Mouse (Mus musculus) CH12.LX (cell line): ENCODE measurements at regions not wholly inside any gene's neighbourhood (a gene's known extent, or its start where the extent isn't known, plus 50 kb on each side); places are given as distances from the start of the nearest gene placed in this dataset.

Experiments used
- DNase-seq: peaks from one replicate; pipeline ENCODE4 v3.0.0-alpha.2; 2013; ENCODE audit errors: extremely low read depth
- H3K27ac ChIP-seq: 2 replicates; pipeline ENCODE4 v1.5.1; 2012; ENCODE audit warnings: low read depth, mild to moderate bottlenecking, control low read depth, moderate library complexity; ENCODE audit not compliant: insufficient read depth
- H3K27me3 ChIP-seq: replicated peaks from 2 replicates; pipeline ENCODE3; 2012; ENCODE audit warnings: inconsistent platforms
- H3K36me3 ChIP-seq, 2 experiments: replicated peaks in 1 of 2; 2 replicates each; pipeline versions ENCODE3 to v1.6.1; 2012; ENCODE audit warnings: inconsistent platforms in 1 of 2, low read length in 1 of 2, mild to moderate bottlenecking in 1 of 2, mixed read lengths in 1 of 2, moderate library complexity in 1 of 2; ENCODE audit not compliant: control insufficient read depth in 1 of 2, insufficient read depth in 1 of 2
- H3K4me1 ChIP-seq, 2 experiments: 2 replicates each; pipeline ENCODE4 v1.6.1; 2012; ENCODE audit warnings: inconsistent platforms in 1 of 2, moderate library complexity in 1 of 2; ENCODE audit not compliant: insufficient read depth in 2 of 2, control insufficient read depth in 1 of 2
- H3K4me2 ChIP-seq: 2 replicates; pipeline ENCODE4 v1.6.1; 2012; ENCODE audit warnings: low read depth, mild to moderate bottlenecking, control low read depth; ENCODE audit not compliant: poor library complexity, insufficient read depth, severe bottlenecking
- H3K4me3 ChIP-seq, 3 experiments: fragments of 150-350 bp in 1 of 3; sonication (generic) in 1 of 3; replicated peaks in 1 of 3; 2 replicates each; pipeline versions ENCODE3 to v1.5.1; 2011 to 2012; ENCODE audit warnings: low read depth in 2 of 3, low read length in 2 of 3, mild to moderate bottlenecking in 2 of 3, moderate library complexity in 2 of 3, control low read depth in 1 of 3, improper control_type of control experiment in 1 of 3, inconsistent platforms in 1 of 3, mixed read lengths in 1 of 3; ENCODE audit not compliant: poor library complexity in 1 of 3
- H3K79me2 ChIP-seq: replicated peaks from 2 replicates; pipeline ENCODE4 v1.6.1; 2012; ENCODE audit warnings: mild to moderate bottlenecking, moderate library complexity; ENCODE audit not compliant: control insufficient read depth, poor library complexity, insufficient read depth, severe bottlenecking; ENCODE audit errors: extremely low read depth
- H3K9ac ChIP-seq: 2 replicates; pipeline ENCODE4 v1.6.1; 2012; ENCODE audit warnings: low read depth, mild to moderate bottlenecking, control low read depth, moderate library complexity; ENCODE audit not compliant: insufficient read depth
- H3K9me3 ChIP-seq: replicated peaks from 2 replicates; pipeline ENCODE3; 2012; ENCODE audit warnings: low read length, inconsistent platforms, mixed read lengths
- CHD1 ChIP-seq: IDR thresholded peaks from 2 replicates; pipeline ENCODE4 v1.6.1; 2012; ENCODE audit warnings: low read depth, low read length, improper control_type of control experiment, inconsistent platforms
- CHD2 ChIP-seq: IDR thresholded peaks from 2 replicates; pipeline ENCODE4 v1.6.1; 2011; ENCODE audit warnings: low read length, improper control_type of control experiment
- CTCF ChIP-seq, 2 experiments: IDR thresholded peaks in 1 of 2; conservative IDR thresholded peaks in 1 of 2; 2 replicates each; pipeline ENCODE4 v1.5.1; 2011 to 2012; ENCODE audit warnings: low read depth in 2 of 2, low read length in 2 of 2, improper control_type of control experiment in 1 of 2, inconsistent platforms in 1 of 2, mild to moderate bottlenecking in 1 of 2, moderate library complexity in 1 of 2
- E2F4 ChIP-seq: IDR thresholded peaks from 2 replicates; pipeline ENCODE4 v1.6.1; 2011; ENCODE audit warnings: low read depth, low read length, improper control_type of control experiment; ENCODE audit not compliant: insufficient replicate concordance
- ELF1 ChIP-seq: IDR thresholded peaks from 2 replicates; pipeline ENCODE4 v1.6.1; 2014; ENCODE audit warnings: low read depth, mild to moderate bottlenecking, inconsistent platforms, low read length, improper control_type of control experiment
- ETS1 ChIP-seq: conservative IDR thresholded peaks from 2 replicates; pipeline ENCODE4 v1.6.1; 2012; ENCODE audit warnings: low read depth, mild to moderate bottlenecking, inconsistent platforms, low read length, improper control_type of control experiment, moderate library complexity
- IRF4 ChIP-seq: IDR thresholded peaks from 2 replicates; pipeline ENCODE4 v1.6.1; 2014; ENCODE audit warnings: low read depth, mild to moderate bottlenecking, inconsistent platforms, low read length, improper control_type of control experiment
- JUND ChIP-seq: conservative IDR thresholded peaks from 2 replicates; pipeline ENCODE4 v1.6.1; 2011; ENCODE audit warnings: low read depth, low read length, improper control_type of control experiment
- MEF2A ChIP-seq: IDR thresholded peaks from 2 replicates; pipeline ENCODE4 v1.6.1; 2014; ENCODE audit warnings: low read depth, mild to moderate bottlenecking, inconsistent platforms, low read length, improper control_type of control experiment, borderline replicate concordance
- PAX5 ChIP-seq: IDR thresholded peaks from 2 replicates; pipeline ENCODE4 v1.6.1; 2012; ENCODE audit warnings: low read length, inconsistent platforms, mixed read lengths
- POLR2A ChIP-seq: IDR thresholded peaks from 2 replicates; pipeline ENCODE4 v1.6.1; 2011; ENCODE audit warnings: low read depth, mild to moderate bottlenecking, improper control_type of control experiment, low read length
- RCOR1 ChIP-seq: conservative IDR thresholded peaks from 2 replicates; pipeline ENCODE4 v1.6.1; 2012; ENCODE audit warnings: low read depth, mild to moderate bottlenecking, inconsistent platforms, low read length, improper control_type of control experiment
- SMC3 ChIP-seq: IDR thresholded peaks from 2 replicates; pipeline ENCODE4 v1.6.1; 2011; ENCODE audit warnings: low read depth, low read length, improper control_type of control experiment
- TBP ChIP-seq: conservative IDR thresholded peaks from 2 replicates; pipeline ENCODE4 v1.6.1; 2011; ENCODE audit warnings: low read depth, low read length, improper control_type of control experiment
- TCF12 ChIP-seq: IDR thresholded peaks from 2 replicates; pipeline ENCODE4 v1.6.1; 2014; ENCODE audit warnings: low read depth, mild to moderate bottlenecking, inconsistent platforms, low read length, improper control_type of control experiment
- UBTF ChIP-seq: IDR thresholded peaks from 2 replicates; pipeline ENCODE4 v1.6.1; 2012; ENCODE audit warnings: low read depth, mild to moderate bottlenecking, inconsistent platforms, low read length, improper control_type of control experiment, moderate library complexity
- USF1 ChIP-seq: IDR thresholded peaks from 2 replicates; pipeline ENCODE4 v1.6.1; 2014; ENCODE audit warnings: low read depth, mild to moderate bottlenecking, inconsistent platforms, low read length, improper control_type of control experiment
- USF2 ChIP-seq: conservative IDR thresholded peaks from 2 replicates; pipeline ENCODE4 v1.6.1; 2011; ENCODE audit warnings: low read depth, low read length, improper control_type of control experiment
- ZC3H11A ChIP-seq: IDR thresholded peaks from 2 replicates; pipeline ENCODE4 v1.6.1; 2012; ENCODE audit warnings: low read depth, mild to moderate bottlenecking, inconsistent platforms, low read length, improper control_type of control experiment
- ZNF384 ChIP-seq: IDR thresholded peaks from 2 replicates; pipeline ENCODE4 v1.6.1; 2012; ENCODE audit warnings: low read depth, low read length, improper control_type of control experiment, inconsistent platforms
- dilution Hi-C: fragments of 300-500 bp; cut with MboI; formaldehyde crosslinking; loops from 2 replicates; pipeline ENCODE4 v1.14.3; 2020; ENCODE audit warnings: low sequenced_read_pairs; ENCODE audit not compliant: extremely low pct_unique_long_range_greater_than_20kb, extremely low pct_ligation_motif_present
- in situ Hi-C: fragments of 300-500 bp; cut with MboI; formaldehyde crosslinking; loops from 3 replicates; pipeline ENCODE4 v1.14.3; 2019; ENCODE audit warnings: low sequenced_read_pairs, low pct_ligation_motif_present, low pct_unique_long_range_greater_than_20kb, mixed read lengths

DNA sequence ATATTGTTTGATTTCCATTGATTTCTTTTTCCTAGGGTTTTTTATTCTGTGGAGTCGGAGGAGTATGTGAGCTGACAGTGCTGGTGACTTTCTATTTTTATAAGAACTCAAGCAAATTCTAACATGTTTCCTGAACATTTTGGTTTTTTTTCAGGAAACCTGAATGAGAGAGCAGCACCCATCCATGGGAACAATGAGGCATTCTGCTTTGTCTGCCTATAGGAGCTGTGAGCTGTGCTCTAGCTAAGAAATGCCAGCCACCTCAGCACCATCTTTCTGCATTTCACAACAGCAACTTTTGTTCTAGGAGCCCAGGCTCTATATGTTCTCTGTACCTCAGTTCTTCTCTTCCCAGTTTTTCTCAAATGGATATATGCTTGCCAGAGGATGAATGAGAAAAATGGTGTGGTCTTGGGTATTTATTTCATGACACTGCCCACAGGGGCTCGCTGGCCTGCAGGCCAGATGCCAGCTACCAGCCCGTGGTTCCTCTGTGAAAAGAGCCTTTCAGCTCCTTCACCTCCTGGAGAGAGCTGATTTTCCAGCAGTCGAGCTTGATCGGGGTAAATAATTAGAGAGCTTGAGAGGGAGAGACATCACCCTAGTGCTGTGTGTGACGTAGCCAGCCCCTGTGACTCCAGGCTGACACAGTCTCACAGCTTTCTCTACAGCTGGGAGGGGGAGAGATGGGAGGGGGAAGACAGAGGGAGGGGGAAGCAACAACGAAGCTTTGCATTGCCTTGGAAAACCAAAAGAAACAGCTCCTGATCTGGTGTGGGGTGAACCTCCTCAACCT lies 154.1 kb upstream of the Topaz1 start:
- dilution Hi-C loops: no loop called here
- Histone ChIP-seq H3K9ac (no peak overlapping the region), H3K4me1 (no peaks in the 10 kb centered on the region), H3K4me2 (no peak overlapping the region), H3K27ac (no peak overlapping the region), H3K9me3 (no peaks in the 10 kb centered on the region), H3K79me2 (no peaks in the 10 kb centered on the region), H3K27me3 (peaks cover 92% of the 10 kb centered on the region), H3K4me3 (no peak overlapping the region), H3K36me3 (no peaks in the 10 kb centered on the region)
- TF ChIP-seq PAX5: no peak
- no peak for TF ChIP-seq TBP
- TF ChIP-seq JUND: no peak
- TF ChIP-seq USF2: no peak
- no peak for TF ChIP-seq ETS1
- no peak for TF ChIP-seq MEF2A
- no peak for TF ChIP-seq CHD2
- no peak for TF ChIP-seq ELF1
- TF ChIP-seq RCOR1: no peak
- no peak for TF ChIP-seq IRF4
- no peak for TF ChIP-seq SMC3
- no peak for TF ChIP-seq CTCF (conservative IDR thresholded peaks at IDR 0.05 in 1 of 2, IDR thresholded peaks at IDR 0.05 in 1 of 2; ENCODE audit: low read depth in 2 of 2, low read length in 2 of 2)
- no peak for TF ChIP-seq POLR2A
- TF ChIP-seq TCF12: no peak
- no peak for TF ChIP-seq ZC3H11A
- TF ChIP-seq UBTF: no peak
- TF ChIP-seq ZNF384: no peak
- in situ Hi-C loops: no loop called here
- no peak for DNase-seq

DNA sequence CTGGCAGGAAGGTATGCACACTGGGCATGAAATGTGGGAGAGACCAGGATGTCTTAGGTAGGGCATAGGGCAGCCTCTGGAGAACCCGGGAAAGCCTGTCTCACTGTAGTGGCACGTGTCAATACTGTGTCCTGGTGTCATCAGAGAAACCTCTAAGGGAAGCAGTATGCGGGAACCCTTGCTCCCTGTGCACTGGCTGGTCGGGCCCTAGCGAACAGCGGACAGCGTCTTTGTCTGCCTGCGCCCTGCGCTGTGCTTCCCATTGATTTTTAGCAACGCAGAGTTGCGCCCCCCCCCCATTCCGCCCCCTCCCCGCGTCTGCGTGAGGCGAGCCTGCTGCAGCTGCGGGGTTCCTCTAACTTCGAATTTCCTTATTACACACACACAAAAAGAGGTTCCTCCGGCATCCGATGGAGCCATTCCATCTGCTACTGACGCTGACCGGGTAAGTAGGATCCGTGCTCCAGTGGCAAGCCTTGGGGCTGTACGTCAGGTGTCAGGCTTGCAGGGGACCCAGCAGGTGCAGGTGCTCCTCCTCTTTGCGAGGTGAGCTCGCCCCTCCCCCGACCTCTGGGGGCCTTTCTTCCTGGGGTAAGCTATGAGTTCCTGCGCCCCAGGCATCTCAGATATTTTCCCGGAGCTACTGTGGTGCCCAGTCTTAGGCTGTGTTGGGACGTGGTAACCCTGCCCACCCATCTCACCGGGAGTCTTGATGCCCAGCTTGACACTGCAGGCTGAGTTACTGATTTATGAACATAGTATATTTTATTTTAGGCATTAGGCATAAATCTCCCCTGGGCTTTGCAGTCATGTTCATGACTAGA lies 151.8 kb upstream of the Topaz1 start:
- H3K79me2 ChIP-seq: no peaks in the 10 kb centered on the region
- H3K9ac ChIP-seq: no peak overlapping the region
- H3K27ac ChIP-seq: no peak overlapping the region
- no peak for TF ChIP-seq JUND
- TF ChIP-seq E2F4: no peak
- no peak for TF ChIP-seq CTCF (conservative IDR thresholded peaks at IDR 0.05 in 1 of 2, IDR thresholded peaks at IDR 0.05 in 1 of 2; ENCODE audit: low read depth in 2 of 2, low read length in 2 of 2)
- TF ChIP-seq CHD2: no peak
- TF ChIP-seq POLR2A: no peak
- no peak for TF ChIP-seq ELF1
- TF ChIP-seq USF1: no peak
- TF ChIP-seq CHD1: no peak
- TF ChIP-seq RCOR1: no peak
- TF ChIP-seq SMC3: no peak
- no peak for TF ChIP-seq IRF4
- H3K4me2 ChIP-seq: no peak overlapping the region
- H3K4me1 ChIP-seq: no peaks in the 10 kb centered on the region
- DNase-seq: no peak
- H3K4me3 ChIP-seq: no peak overlapping the region
- no peaks in the 10 kb centered on the region for H3K36me3 ChIP-seq
- H3K27me3 ChIP-seq: peaks cover 90% of the 10 kb centered on the region
- dilution Hi-C loops (no loop called here), in situ Hi-C loops (no loop called here)
- no peaks in the 10 kb centered on the region for H3K9me3 ChIP-seq
